Mouse (Mus musculus) cerebellum, postnatal 10 days (tissue): ENCODE data around the gene Toporsl.

Source experiments
- DNase-seq, 2 experiments: peaks; one replicate each; pipeline ENCODE4 v3.0.0; 2021; ENCODE audit warnings: mixed read lengths in 2 of 2

The Toporsl gene

GRCm38 (mm10) chr4:52595927-52596326 is at the start of gene Toporsl:
Gene Toporsl, plus strand, starts transcription at chr4:52596274.
- no peak for DNase-seq

GRCm38 (mm10) chr4:52557672-52558071 is 38.4 kb upstream of the Toporsl start:
- DNase-seq = no peak

- DNase-seq = no peak
Observed at GRCm38 (mm10) chr4:52558080-52558479, 38.0 kb upstream of the Toporsl start.

- DNase-seq = no peak
Observed at GRCm38 (mm10) chr4:52563859-52564258, 32.2 kb upstream of the Toporsl start.

- DNase-seq = no peak
Observed at GRCm38 (mm10) chr4:52586194-52586734, 9.8 kb upstream of the Toporsl start.

- peak; percentile 21 to 36 for DNase-seq
Observed at GRCm38 (mm10) chr4:52593821-52594356, 2.2 kb upstream of the Toporsl start.

GRCm38 (mm10) chr4:52594632-52595031 is 1.4 kb upstream of the Toporsl start:
- no peak for DNase-seq

GRCm38 (mm10) chr4:52598180-52598881 is 2.3 kb downstream of the Toporsl start:
- DNase-seq = no peak

- no peak for DNase-seq
Observed at GRCm38 (mm10) chr4:52606923-52607322, 10.8 kb downstream of the Toporsl start.

- DNase-seq = peak; percentile 9 to 23
Observed at GRCm38 (mm10) chr4:52634986-52635385, 38.9 kb downstream of the Toporsl start.

GRCm38 (mm10) chr4:52647791-52648190 is 51.7 kb downstream of the Toporsl start:
- no peak for DNase-seq

GRCm38 (mm10) chr4:52659701-52660100 is 63.6 kb downstream of the Toporsl start:
- no peak for DNase-seq

GRCm38 (mm10) chr4:52660701-52661117 is 64.6 kb downstream of the Toporsl start:
- no peak for DNase-seq

- DNase-seq = no peak
Observed at GRCm38 (mm10) chr4:52661311-52661710, 65.2 kb downstream of the Toporsl start.
